Mouse (Mus musculus): Measurements from ENCODE around the gene Olfr464. TPM values are rescaled to one million over a fixed set of nuclear protein-coding genes. Genes with fewer than 3 reads are reported as not detected.
"Not testable (repeated sequence)": the region's sequence is repeated elsewhere in the genome, so short reads cannot be mapped to it uniquely, and the experiment has no call there.

The Olfr464 gene
- polyA plus RNA-seq, 1 experiment from 2014 or later = not detected

DNA sequence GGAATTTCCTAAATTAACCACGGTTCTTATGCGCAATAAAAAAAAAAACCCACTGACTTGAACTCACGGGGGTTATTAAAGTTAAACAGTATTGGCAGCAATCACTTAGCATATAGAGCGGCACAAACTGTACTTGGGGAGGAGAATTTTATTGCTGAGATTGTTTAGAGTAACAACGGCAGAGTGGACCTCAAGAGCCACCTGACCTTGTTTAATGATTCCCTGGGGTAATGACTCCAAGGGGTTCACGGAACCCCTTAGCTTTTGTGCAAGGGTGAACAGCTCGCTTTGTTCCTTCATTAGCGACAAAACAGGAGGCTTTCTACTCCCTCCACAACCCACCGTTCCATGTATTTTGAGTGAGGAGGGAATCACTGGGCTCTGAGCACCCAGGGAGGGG is 40.9 kb downstream of the Olfr464 start:
- 42% methylated on average over 9 of the region's 9 CpGs for WGBS
- H3K27ac ChIP-seq (ENCODE audit: low read length) = no peak overlapping the region

DNA sequence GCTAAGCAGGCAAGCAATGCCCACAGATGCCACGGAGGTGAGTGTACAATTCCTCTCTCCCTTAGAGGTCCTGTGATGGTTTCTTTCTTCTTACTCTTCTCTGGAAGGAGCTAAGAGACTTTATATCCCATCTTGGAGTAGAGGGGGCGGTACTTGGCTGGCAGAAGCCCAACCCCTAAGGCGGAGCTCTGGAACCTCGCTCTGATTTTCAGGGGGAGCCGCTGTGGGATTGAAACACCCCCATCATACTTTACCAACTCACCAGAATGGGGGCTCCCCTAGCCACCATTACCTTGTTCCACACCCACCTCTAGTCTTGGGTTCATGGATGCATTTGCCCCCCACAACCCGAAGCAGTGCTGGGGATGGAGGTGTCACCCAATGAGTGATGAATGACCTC is 45.3 kb downstream of the Olfr464 start, which contains the start of gene Epx:
Gene Epx, minus strand, starts transcription at position 101 of the 400 bp plus-strand sequence.
- 83% methylated on average over 6 of the region's 6 CpGs for WGBS
- H3K4me3 ChIP-seq (ENCODE audit: low read length) = no peak within 1 kb of the TSS
- no peak within 1 kb of the TSS for H3K27ac ChIP-seq (ENCODE audit: low read length)
- no peaks in the 10 kb centered on the region for H3K4me1 ChIP-seq (ENCODE audit: control insufficient read depth, insufficient read depth, low read length)
- no peak within 1 kb of the TSS for H3K9ac ChIP-seq (ENCODE audit: low read depth, low read length)
- no peaks in the 10 kb centered on the region for H3K36me3 ChIP-seq (ENCODE audit: control insufficient read depth, insufficient read depth, low read length)
- H3K9me3 ChIP-seq (ENCODE audit: control insufficient read depth, low read length) = no peaks in the 10 kb centered on the region
- H3K4me2 ChIP-seq (ENCODE audit: low read depth, low read length) = no peak within 1 kb of the TSS
- H3K27me3 ChIP-seq (replicated peaks; ENCODE audit: control insufficient read depth, insufficient read depth, low read length) = no peaks in the 10 kb centered on the region
- no peak for ATAC-seq

More for the DNA sequence above, 40.9 kb downstream of the Olfr464 start:
- Histone ChIP-seq H3K9ac (ENCODE audit: low read depth, low read length) (no peak overlapping the region), H3K27me3 (replicated peaks; ENCODE audit: control insufficient read depth, insufficient read depth, low read length) (no peaks in the 10 kb centered on the region), H3K9me3 (ENCODE audit: control insufficient read depth, low read length) (no peaks in the 10 kb centered on the region), H3K4me2 (ENCODE audit: low read depth, low read length) (no peak overlapping the region), H3K36me3 (ENCODE audit: control insufficient read depth, insufficient read depth, low read length) (no peaks in the 10 kb centered on the region), H3K4me3 (ENCODE audit: low read length) (no peak overlapping the region), H3K4me1 (ENCODE audit: control insufficient read depth, insufficient read depth, low read length) (no peaks in the 10 kb centered on the region)
- peak; percentile 75 for ATAC-seq

DNA sequence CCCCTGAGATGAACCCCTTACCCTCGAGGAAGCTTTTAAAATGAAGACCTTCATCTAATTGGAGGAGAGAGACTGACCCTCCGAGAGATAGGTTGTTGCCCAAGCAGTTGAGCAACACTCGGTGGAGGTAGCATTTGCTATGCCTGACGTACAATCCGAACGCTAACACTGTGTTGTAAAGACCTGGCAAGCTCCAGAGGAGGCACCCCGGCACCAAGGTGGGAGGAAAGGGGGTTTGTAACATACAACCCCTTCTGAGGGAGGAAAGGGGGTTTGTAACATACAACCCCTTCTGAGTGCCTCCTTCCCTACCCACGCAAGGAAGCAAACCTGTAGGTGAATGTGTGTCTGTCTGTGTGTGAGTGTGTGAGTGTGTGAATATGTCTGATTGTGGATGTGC is 49.0 kb downstream of the Olfr464 start:
- Histone ChIP-seq H3K4me2 (ENCODE audit: low read depth, low read length) (no peak overlapping the region), H3K36me3 (ENCODE audit: control insufficient read depth, insufficient read depth, low read length) (no peaks in the 10 kb centered on the region), H3K9me3 (ENCODE audit: control insufficient read depth, low read length) (no peaks in the 10 kb centered on the region), H3K4me3 (ENCODE audit: low read length) (no peak overlapping the region), H3K27me3 (replicated peaks; ENCODE audit: control insufficient read depth, insufficient read depth, low read length) (no peaks in the 10 kb centered on the region), H3K9ac (ENCODE audit: low read depth, low read length) (no peak overlapping the region), H3K4me1 (ENCODE audit: control insufficient read depth, insufficient read depth, low read length) (no peaks in the 10 kb centered on the region), H3K27ac (ENCODE audit: low read length) (no peak overlapping the region)
- 34% methylated on average over 8 of the region's 8 CpGs for WGBS
- ATAC-seq = no peak

DNA sequence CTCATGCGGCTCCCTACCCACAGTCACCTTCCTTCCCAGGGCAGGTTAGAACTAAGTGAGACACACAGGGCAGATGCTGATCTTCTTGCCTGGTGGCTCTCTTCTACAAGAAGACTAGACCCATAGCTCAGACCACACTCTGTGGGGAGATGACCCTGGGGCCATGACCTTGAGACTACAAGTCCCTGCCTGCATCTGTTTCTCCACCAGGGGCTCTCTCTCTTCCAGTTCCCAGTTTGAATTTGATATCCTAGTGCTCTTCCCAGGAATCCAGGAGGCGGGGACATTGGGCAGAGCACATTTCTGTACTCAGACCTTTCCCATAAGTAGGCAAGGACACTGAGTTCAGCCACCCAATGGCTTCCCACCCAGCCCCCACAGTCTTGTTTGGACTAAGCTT is 50.7 kb downstream of the Olfr464 start:
- 82% methylated on average over 2 of the region's 2 CpGs for WGBS
- H3K4me3 ChIP-seq (ENCODE audit: low read length) = no peak overlapping the region
- ATAC-seq = no peak

GRCm38 (mm10) chr11:87866891-87867290 is 53.9 kb downstream of the Olfr464 start:
- H3K4me2 ChIP-seq (ENCODE audit: low read depth, low read length) = not testable (repeated sequence)

More for the DNA sequence above, 50.7 kb downstream of the Olfr464 start:
- H3K27me3 ChIP-seq (replicated peaks; ENCODE audit: control insufficient read depth, insufficient read depth, low read length) = no peaks in the 10 kb centered on the region
- H3K27ac ChIP-seq (ENCODE audit: low read length) = no peak overlapping the region
- H3K36me3 ChIP-seq (ENCODE audit: control insufficient read depth, insufficient read depth, low read length) = no peaks in the 10 kb centered on the region
- no peaks in the 10 kb centered on the region for H3K4me1 ChIP-seq (ENCODE audit: control insufficient read depth, insufficient read depth, low read length)
- H3K9me3 ChIP-seq (ENCODE audit: control insufficient read depth, low read length) = no peaks in the 10 kb centered on the region
- H3K9ac ChIP-seq (ENCODE audit: low read depth, low read length) = no peak overlapping the region
- H3K4me2 ChIP-seq (ENCODE audit: low read depth, low read length) = no peak overlapping the region

More at GRCm38 (mm10) chr11:87866891-87867290, 53.9 kb downstream of the Olfr464 start:
- 89% methylated on average over 1 of the region's 2 CpGs for WGBS
- H3K4me1 ChIP-seq (ENCODE audit: control insufficient read depth, insufficient read depth, low read length); H3K27ac ChIP-seq (ENCODE audit: low read length); H3K36me3 ChIP-seq (ENCODE audit: control insufficient read depth, insufficient read depth, low read length); H3K9ac ChIP-seq (ENCODE audit: low read depth, low read length); H3K27me3 ChIP-seq (replicated peaks; ENCODE audit: control insufficient read depth, insufficient read depth, low read length); H3K9me3 ChIP-seq (ENCODE audit: control insufficient read depth, low read length); H3K4me3 ChIP-seq (ENCODE audit: low read length); ATAC-seq: not testable (repeated sequence)

Other genes with a start within 250 kb of the Olfr464 start
- gene Supt4a, start 183.4 kb downstream of the Olfr464 start, polyA plus RNA-seq (2015; fragmentation: Nextera tagmentation; extraction: Ambion mirVana) = 108 and 111 TPM in 2 replicates
- gene Tspoap1, start 160.4 kb downstream of the Olfr464 start, polyA plus RNA-seq (2015; fragmentation: Nextera tagmentation; extraction: Ambion mirVana) = 0.83 and 1.2 TPM in 2 replicates
- gene Mpo, start 127.4 kb downstream of the Olfr464 start, polyA plus RNA-seq (2015; fragmentation: Nextera tagmentation; extraction: Ambion mirVana) = 1.8 and 6.1 TPM in 2 replicates
- gene Lpo, start 92.7 kb downstream of the Olfr464 start, polyA plus RNA-seq (2015; fragmentation: Nextera tagmentation; extraction: Ambion mirVana) = 0.04 TPM in 1 of 2 replicates, not detected in the other
- 9.2 and 9.3 TPM in 2 replicates for gene Mks1, start 67.8 kb downstream of the Olfr464 start, polyA plus RNA-seq (2015; fragmentation: Nextera tagmentation; extraction: Ambion mirVana)
- 0.06 and 0.11 TPM in 2 replicates for gene Epx, start 45.4 kb downstream of the Olfr464 start, polyA plus RNA-seq (2015; fragmentation: Nextera tagmentation; extraction: Ambion mirVana)
- not detected in 2 replicates for gene Olfr462, start 28.7 kb downstream of the Olfr464 start, polyA plus RNA-seq (2015; fragmentation: Nextera tagmentation; extraction: Ambion mirVana)
- gene Olfr463, start 23.6 kb downstream of the Olfr464 start, polyA plus RNA-seq (2015; fragmentation: Nextera tagmentation; extraction: Ambion mirVana) = not detected in 2 replicates
- 27.9 and 30.5 TPM in 2 replicates for gene Dynll2, start 66.6 kb upstream of the Olfr464 start, polyA plus RNA-seq (2015; fragmentation: Nextera tagmentation; extraction: Ambion mirVana)
- gene Srsf1, start 126.4 kb upstream of the Olfr464 start, polyA plus RNA-seq (2015; fragmentation: Nextera tagmentation; extraction: Ambion mirVana) = 169 and 170 TPM in 2 replicates
- 23.3 and 24.1 TPM in 2 replicates for gene Vezf1, start 147.3 kb upstream of the Olfr464 start, polyA plus RNA-seq (2015; fragmentation: Nextera tagmentation; extraction: Ambion mirVana)
- 8.0 and 8.5 TPM in 2 replicates for gene Cuedc1, start 177.1 kb upstream of the Olfr464 start, polyA plus RNA-seq (2015; fragmentation: Nextera tagmentation; extraction: Ambion mirVana)